Mouse (Mus musculus) liver, adult 2 months (tissue): Measurements from ENCODE around the gene Gm48551. TPM values are rescaled to one million over a fixed set of nuclear protein-coding genes. Genes with fewer than 3 reads are reported as not detected.
A peak's percentile ranks its signal among the peaks of the same experiment; 100 is the strongest.

Experiments
- DNase-seq: peaks from one replicate; pipeline ENCODE4 v3.0.0-alpha.2; 2011; ENCODE audit warnings: low read depth, low spot score; ENCODE audit errors: extremely low read depth
- H3K27ac ChIP-seq: fragments of 200-500 bp; replicated peaks from 2 replicates; pipeline ENCODE4 v1.5.1; 2012; ENCODE audit warnings: low read depth, mild to moderate bottlenecking, control low read depth, inconsistent platforms, low read length; ENCODE audit not compliant: insufficient read depth
- H3K27me3 ChIP-seq: fragments of 200-500 bp; 2 replicates; pipeline ENCODE4 v1.6.1; 2012; ENCODE audit warnings: mild to moderate bottlenecking, moderate library complexity, low read length, inconsistent platforms; ENCODE audit not compliant: control insufficient read depth, insufficient read depth
- H3K36me3 ChIP-seq: fragments of 200-500 bp; 2 replicates; pipeline ENCODE4 v1.6.1; 2012; ENCODE audit warnings: low read length, inconsistent platforms; ENCODE audit not compliant: control insufficient read depth, insufficient read depth
- H3K4me1 ChIP-seq: fragments of 200-500 bp; 2 replicates; pipeline ENCODE4 v1.6.1; 2011; ENCODE audit warnings: low read length; ENCODE audit not compliant: control insufficient read depth, insufficient read depth
- H3K4me3 ChIP-seq: fragments of 200-500 bp; 2 replicates; pipeline ENCODE4 v1.5.1; 2011; ENCODE audit warnings: low read depth, mild to moderate bottlenecking, control low read depth, low read length, moderate library complexity; ENCODE audit not compliant: insufficient read depth
- H3K79me2 ChIP-seq: fragments of 200-500 bp; 2 replicates; pipeline ENCODE4 v1.6.1; 2012; ENCODE audit warnings: inconsistent platforms, mild to moderate bottlenecking, low read length, moderate library complexity; ENCODE audit not compliant: control insufficient read depth, insufficient read depth
- H3K9ac ChIP-seq: fragments of 200-500 bp; 2 replicates; pipeline ENCODE4 v1.6.1; 2012; ENCODE audit warnings: low read depth, mild to moderate bottlenecking, control low read depth, inconsistent platforms, low read length
- CTCF ChIP-seq: fragments of 200-500 bp; IDR thresholded peaks from 2 replicates; pipeline ENCODE4 v1.5.1; 2011; ENCODE audit warnings: low read depth, low read length, control low read depth
- POLR2A ChIP-seq: fragments of 200-500 bp; IDR thresholded peaks from 2 replicates; pipeline ENCODE4 v1.6.1; 2011; ENCODE audit warnings: low read length, control low read depth; ENCODE audit not compliant: insufficient read depth; ENCODE audit errors: extremely low read depth
- WGBS: fragments of 180-500 bp; shearing (Covaris S2); methylation state at CpG from one replicate; pipeline ENCODE4 v1.1.7; 2018; 5-methylcytosine and 5-hydroxymethylcytosine counted together
- polyA plus RNA-seq: library from polyadenylated mRNA; depleted of rRNA; stranded (reverse); fragments of >200 nt; gene quantifications from 2 replicates; pipeline ENCODE4 v1.2.3, GENCODE M21; 2012
- total RNA-seq: library from RNA; depleted of rRNA; stranded (reverse); fragments of >200 nt; gene quantifications from 2 replicates; pipeline ENCODE4 v1.2.3, GENCODE M21; 2014

Gm48551 gene
- total and polyA plus RNA-seq, 2 experiments = 0.32 to 2.4 TPM

DNA sequence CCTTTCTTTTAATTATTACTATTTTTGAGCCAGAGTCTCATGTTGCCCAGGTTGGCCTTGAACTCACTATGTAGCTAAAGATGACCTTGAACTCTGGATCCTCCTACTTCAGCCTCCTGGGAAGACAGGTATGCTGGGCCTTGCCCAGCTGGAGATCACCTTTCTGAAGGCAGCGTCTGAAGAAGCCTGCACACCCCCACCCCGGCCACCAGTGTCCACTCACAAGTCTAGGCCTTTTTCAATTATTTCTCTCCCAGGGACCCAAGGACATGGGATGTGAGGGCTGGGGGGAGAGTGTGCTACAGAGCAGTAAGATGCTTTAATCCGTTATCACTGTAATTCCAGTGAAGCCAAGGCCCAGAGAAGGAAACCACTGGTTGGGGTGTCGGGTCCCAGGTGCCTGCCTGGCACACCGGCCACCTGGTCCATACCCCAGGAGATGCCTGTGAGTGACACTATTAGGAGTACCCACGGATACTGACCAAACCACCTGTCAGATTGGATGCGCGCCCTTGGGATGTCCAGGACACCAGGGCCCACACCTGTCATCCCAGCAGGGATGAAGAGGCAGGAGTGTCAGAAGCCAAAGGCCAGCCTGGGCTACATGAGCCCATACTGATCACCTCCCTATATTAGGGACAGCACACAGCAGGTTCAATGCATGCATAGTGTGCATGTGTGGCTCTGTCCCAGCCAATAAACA is 43.7 kb downstream of the Gm48551 start:
- TF ChIP-seq CTCF = no peak
- no peak for TF ChIP-seq POLR2A
- Histone ChIP-seq H3K79me2 (peaks cover 32% of the 10 kb centered on the region), H3K4me3 (no peak overlapping the region), H3K4me1 (peaks cover 36% of the 10 kb centered on the region), H3K27me3 (no peaks in the 10 kb centered on the region), H3K36me3 (no peaks in the 10 kb centered on the region), H3K27ac (no peak overlapping the region), H3K9ac (no peak overlapping the region)
- WGBS = 92% methylated on average over 8 of the region's 8 CpGs
- DNase-seq = no peak

DNA sequence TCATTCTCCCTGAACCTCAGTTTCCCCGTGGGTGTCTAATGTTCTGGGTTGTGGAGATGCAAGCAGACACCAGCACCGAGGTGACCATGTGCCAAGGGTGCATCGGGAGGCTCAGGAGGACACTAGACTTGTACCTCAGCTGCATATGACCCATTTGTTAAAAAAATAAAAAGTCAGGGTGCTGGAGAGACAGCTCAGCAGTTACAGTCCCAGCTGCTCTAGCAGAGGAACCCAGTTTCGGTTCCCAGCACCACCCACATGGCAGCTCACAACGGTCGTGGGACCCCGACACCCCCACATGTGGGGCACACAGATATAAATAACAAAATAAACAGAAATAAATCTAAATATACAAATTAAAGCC is 44.2 kb downstream of the Gm48551 start:
- Histone ChIP-seq H3K79me2 (peaks cover 31% of the 10 kb centered on the region), H3K36me3 (no peaks in the 10 kb centered on the region), H3K4me1 (peaks cover 38% of the 10 kb centered on the region), H3K4me3 (no peak overlapping the region), H3K9ac (no peak overlapping the region), H3K27me3 (no peaks in the 10 kb centered on the region), H3K27ac (no peak overlapping the region)
- no peak for DNase-seq
- no peak for TF ChIP-seq CTCF
- 94% methylated on average over 7 of the region's 7 CpGs for WGBS

DNA sequence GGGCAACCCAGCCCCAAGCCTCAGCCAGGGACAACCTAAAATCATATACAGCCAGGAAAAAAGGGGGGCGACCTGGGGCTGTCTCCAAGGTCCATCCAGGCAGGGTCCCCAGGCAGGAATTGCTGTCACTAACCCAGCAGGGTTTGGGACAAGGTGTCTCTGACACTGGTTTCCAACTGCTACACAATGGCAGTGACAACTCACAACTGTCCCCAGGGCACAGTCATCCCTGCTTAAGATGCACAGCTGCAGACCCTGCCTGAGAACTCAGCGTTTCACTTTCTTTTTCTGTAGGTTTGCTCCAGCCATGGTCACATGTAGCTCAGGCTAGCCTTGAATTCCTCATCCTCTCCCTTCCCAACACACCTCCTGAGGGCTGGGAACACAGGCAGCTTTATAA is 44.8 kb downstream of the Gm48551 start:
- Histone ChIP-seq H3K4me1 (peaks cover 36% of the 10 kb centered on the region), H3K36me3 (no peaks in the 10 kb centered on the region), H3K4me3 (no peak overlapping the region), H3K27me3 (no peaks in the 10 kb centered on the region), H3K27ac (peak overlapping the region; percentile 8; the same call in 1 of the 2 replicates), H3K79me2 (peaks cover 25% of the 10 kb centered on the region), H3K9ac (no peak overlapping the region)
- DNase-seq = no peak
- TF ChIP-seq CTCF = no peak
- no peak for TF ChIP-seq POLR2A
- 52% methylated on average over 2 of the region's 2 CpGs for WGBS

DNA sequence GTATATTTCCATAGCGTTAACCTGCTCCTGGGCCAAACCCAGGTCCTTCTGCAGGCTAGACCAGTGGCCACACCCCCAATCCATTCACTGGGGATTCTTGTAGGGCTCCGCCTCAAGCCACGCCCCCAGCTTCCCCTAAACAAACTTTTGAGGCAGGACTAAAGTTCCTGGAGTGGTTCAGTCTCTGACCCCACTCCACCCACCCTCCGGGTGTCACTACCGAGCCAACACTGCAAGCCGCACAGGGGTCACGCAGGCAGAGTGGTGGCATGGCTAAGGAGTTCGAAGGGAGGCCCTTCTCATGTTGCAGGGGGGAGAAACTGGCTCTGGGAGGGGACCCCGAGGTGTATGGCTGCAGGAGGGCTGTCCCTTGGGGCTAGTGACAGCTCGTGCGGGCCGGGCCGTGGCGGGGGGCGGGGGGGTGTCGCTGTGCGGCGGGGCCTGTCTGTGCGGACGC is 45.4 kb downstream of the Gm48551 start:
- H3K27me3 ChIP-seq = no peaks in the 10 kb centered on the region
- peak overlapping the region; percentile 73 for H3K4me3 ChIP-seq

DNA sequence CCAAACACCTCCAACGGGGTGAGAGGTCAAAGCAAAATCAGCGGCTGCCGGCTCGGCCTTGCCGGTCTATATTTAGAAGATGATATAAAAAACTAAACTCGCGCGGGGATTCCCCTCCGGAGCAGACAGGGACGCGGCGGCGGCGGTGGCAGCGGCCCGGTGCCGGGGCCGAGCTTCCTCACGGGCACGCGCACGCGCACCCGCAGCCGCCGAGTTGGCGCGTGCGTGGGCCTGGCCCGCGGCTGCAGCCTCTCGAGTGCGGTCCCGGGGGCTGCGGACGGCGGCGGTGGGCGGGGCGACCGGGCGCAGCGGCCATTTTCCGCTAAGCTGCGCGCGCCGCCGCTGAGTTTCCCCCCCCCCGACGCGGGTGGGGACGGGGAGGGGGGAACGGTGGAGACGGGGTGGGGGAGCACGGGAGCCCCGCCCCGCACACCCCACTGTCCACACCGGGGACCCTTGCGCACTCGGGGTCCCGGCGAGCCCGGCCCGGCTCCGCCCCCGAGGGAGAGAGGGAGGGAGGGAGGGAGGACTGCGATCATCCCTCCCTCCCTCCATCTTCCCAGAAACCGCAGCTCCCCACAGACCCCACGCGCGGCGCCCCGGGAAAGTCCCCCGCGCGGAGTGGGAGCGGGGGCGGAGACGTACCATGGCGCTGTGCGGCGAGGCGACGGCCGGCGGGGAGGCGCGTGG is 46.0 kb downstream of the Gm48551 start:
- Histone ChIP-seq H3K4me1 (peaks cover 43% of the 10 kb centered on the region), H3K79me2 (peaks cover 19% of the 10 kb centered on the region; the same call in 1 of the 2 replicates), H3K4me3 (peak overlapping the region; percentile 73), H3K9ac (peak overlapping the region; percentile 85), H3K27me3 (no peaks in the 10 kb centered on the region), H3K27ac (peak overlapping the region; percentile 92), H3K36me3 (no peaks in the 10 kb centered on the region)
- DNase-seq = peak; percentile 56
- WGBS = 1% methylated on average over 62 of the region's 89 CpGs
- TF ChIP-seq POLR2A = 0 out of 2 replicates have a peak, but pooled peaks have one; percentile 9
- no peak for TF ChIP-seq CTCF

More for the DNA sequence above, 45.4 kb downstream of the Gm48551 start:
- Histone ChIP-seq H3K4me1 (peaks cover 38% of the 10 kb centered on the region), H3K79me2 (peaks cover 19% of the 10 kb centered on the region), H3K36me3 (no peaks in the 10 kb centered on the region), H3K27ac (peak overlapping the region; percentile 92), H3K9ac (peak overlapping the region; percentile 85)
- TF ChIP-seq POLR2A = peak; percentile 87
- no peak for TF ChIP-seq CTCF
- DNase-seq = peak; percentile 92
- WGBS = under 1% methylated on average over 19 of the region's 20 CpGs
